Mouse (Mus musculus): ENCODE results near the gene Olfr1218. TPM values are rescaled to one million over a fixed set of nuclear protein-coding genes. Genes with fewer than 3 reads are reported as not detected.
"Not testable (repeated sequence)": the region's sequence is repeated elsewhere in the genome, so short reads cannot be mapped to it uniquely, and the experiment has no call there.

Olfr1218 gene
- not detected in 2 replicates for total RNA-seq (2017)

DNA sequence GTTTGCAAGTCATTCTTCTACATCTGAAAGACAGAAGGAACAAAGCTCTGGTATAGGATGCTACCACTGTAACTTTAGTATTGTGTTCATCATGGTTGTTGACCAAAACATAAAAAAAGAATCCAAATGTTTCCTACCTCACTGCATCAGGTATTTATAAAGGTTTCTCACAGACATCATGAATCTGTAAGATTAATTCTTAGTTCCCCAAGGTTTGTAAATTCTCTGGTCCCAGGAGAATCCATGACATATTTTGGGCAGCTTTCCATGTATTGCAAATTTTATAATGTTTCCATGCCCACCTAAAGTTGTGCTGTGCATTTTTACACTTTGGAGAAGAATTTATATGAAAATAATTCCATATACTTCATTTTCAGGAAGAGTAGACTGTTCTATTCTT lies at the start of gene Olfr1218:
Gene Olfr1218 (minus strand): TSS at position 101 of the 400 bp plus-strand sequence.
- no peak for ATAC-seq (ENCODE audit: extremely low read depth, insufficient number of reproducible peaks, low FRiP score, poor library complexity, severe bottlenecking)

DNA sequence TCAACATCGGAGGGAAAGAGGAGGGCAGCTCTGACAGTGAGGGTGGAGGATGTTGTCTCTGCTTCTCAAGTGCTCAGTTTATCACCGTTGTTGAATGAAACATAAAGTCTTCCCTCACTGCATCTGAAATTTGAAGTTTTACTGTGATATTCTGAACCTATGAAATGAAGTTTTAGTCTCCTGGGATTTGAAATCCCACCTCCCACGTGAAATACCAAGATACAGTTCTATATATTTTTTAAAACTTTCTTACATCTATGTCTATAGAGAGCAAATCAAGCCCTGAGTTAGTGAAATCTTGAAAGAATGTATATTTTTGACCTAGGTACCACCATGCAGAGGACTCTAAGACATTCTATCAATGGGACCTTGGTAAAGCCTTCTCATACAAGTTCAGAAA lies 45.7 kb upstream of the Olfr1218 start, which contains the start of gene Olfr1220:
Gene Olfr1220 (minus strand): TSS at position 101 of the 400 bp plus-strand sequence.
- ATAC-seq (ENCODE audit: extremely low read depth, insufficient number of reproducible peaks, low FRiP score, poor library complexity, severe bottlenecking), result no peak

DNA sequence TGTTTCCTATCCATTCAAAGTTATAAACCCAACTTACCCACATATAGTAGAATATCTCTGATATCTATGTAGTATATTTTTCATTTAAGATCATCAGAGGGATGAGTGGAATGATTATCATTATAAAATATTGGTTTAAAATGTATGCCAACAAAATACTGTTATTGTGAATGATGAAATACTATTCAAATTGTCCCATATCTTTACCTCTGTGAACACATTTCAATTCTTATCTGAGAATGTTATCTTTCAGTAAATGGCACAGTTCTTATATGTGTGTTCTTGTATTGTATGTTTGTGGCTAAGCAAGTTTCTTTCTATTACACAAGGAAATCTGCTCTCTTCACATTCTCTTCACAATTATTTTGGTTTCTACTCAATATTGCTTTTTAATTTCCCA lies 44.7 kb upstream of the Olfr1218 start:
- ATAC-seq (ENCODE audit: extremely low read depth, insufficient number of reproducible peaks, low FRiP score, poor library complexity, severe bottlenecking), result no peak

DNA sequence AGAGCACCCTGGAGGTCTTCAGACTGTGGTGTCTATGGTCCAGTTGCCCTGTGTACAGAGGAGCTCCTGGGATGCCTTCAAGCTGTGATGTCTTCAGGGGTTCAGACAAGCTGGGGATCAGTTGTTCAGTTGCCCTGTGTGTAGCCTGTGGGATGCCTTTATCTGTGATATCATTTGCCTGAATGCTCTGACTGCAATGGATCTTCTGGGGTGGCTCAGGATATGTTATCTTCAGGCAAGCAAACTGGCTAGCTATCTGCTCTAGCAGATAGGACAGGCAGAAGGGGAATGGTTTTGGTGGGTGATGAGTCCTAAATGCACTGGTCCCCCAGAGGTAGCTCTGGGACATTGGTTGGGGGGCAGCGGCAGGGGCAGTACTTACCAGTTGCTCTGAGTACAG lies 32.9 kb upstream of the Olfr1218 start:
- no peak for ATAC-seq (ENCODE audit: extremely low read depth, insufficient number of reproducible peaks, low FRiP score, poor library complexity, severe bottlenecking)

DNA sequence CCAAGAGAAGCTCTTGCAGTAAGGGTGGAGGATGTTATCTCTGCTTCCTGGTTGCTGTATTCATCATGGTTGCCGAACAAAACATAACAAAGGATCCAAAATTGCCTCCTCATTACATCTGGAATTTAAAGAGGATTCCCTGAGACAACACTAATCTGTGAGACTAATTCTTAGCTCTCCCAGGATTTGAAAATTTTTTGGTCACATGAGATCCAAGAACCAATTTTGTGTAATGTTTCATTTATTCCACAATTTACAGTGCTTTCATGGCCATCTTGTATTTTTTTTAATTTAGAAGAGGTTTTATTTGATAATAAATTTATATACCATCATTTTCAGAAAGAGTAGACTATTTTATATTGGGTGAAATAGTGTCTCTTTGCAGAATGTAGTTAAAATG lies 22.4 kb upstream of the Olfr1218 start, which contains the start of gene Olfr1219:
Gene Olfr1219 (minus strand): TSS at position 101 of the 400 bp plus-strand sequence.
- ATAC-seq (ENCODE audit: extremely low read depth, insufficient number of reproducible peaks, low FRiP score, poor library complexity, severe bottlenecking), result no peak

DNA sequence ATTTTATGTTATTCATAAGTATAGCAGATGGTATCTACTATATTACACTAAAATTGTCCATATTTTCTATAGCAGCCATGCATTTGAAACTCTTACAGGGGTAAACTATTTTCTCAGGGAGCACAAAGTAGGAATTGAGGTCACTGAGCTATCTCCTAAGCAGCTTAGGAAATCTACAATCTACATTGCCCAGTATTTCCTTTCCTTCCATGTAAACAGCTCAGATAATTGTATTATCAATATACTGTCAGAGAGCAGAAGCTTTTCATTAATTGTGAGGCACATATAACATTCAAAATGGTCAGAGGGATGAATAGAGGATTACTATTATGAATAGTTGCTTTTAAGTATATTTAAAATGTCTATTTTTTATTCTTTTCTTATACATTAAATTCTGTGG lies 20.5 kb upstream of the Olfr1218 start:
- ATAC-seq (ENCODE audit: extremely low read depth, insufficient number of reproducible peaks, low FRiP score, poor library complexity, severe bottlenecking), result no peak

DNA sequence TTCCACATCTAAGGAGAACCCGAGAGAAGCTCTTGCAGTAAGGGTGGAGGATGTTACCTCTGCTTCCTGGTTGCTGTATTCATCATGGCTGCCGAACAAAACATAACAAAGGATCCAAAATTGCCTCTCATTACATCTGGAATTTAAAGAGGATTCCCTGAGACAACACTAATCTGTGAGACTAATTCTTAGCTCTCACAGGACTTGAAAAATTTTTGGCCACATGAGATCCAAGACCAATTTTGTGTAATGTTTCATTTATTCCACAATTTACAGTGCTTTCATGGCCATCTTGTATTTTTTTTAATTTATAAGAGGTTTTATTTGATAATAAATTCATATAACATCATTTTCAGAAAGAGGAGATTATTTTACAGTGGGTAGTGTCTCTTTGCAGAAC lies 29.0 kb downstream of the Olfr1218 start, which contains the start of gene Olfr1217:
Gene Olfr1217 (minus strand): TSS at position 101 of the 400 bp plus-strand sequence.
- ATAC-seq (ENCODE audit: extremely low read depth, insufficient number of reproducible peaks, low FRiP score, poor library complexity, severe bottlenecking), result no peak

DNA sequence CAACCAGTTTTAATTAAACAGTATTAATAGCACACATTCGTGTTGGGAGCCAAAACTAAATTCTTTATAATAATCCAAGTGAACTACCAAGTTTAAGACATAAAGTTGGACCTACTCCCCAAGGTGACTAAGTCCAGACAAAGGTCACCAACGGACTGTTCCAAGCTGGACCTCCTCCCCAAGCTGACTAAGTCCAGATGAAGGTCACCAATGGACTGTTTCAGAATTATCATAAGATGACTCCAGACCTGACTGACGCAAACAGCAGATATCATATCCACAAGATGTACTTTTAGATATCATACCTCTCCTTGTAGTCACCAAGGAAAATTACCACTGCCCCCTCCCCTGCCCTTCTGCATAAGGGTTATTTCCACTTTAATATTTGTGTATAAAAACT lies 39.6 kb downstream of the Olfr1218 start:
- ATAC-seq (ENCODE audit: extremely low read depth, insufficient number of reproducible peaks, low FRiP score, poor library complexity, severe bottlenecking), result not testable (repeated sequence)

DNA sequence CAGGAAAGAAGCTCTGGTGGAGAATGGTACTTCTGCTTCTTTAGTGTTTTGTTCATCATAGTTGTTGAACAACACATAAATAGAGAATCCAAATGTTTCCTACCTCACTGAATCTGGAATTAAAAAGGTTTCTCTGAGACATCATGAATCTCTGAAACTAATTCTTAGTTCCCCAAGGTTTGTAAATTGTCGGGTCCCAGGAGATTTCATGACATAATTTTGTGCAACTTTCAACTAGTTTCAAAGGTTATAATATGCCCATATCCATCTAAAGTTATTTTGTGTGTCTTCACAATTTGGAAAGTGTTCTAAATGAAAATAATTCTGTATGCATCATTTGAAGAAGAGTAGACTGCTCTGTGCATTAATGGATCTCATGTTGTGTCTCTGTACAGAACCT lies 42.7 kb downstream of the Olfr1218 start, which contains the start of gene Olfr1216:
Gene Olfr1216 (minus strand): TSS at position 101 of the 400 bp plus-strand sequence.
- ATAC-seq (ENCODE audit: extremely low read depth, insufficient number of reproducible peaks, low FRiP score, poor library complexity, severe bottlenecking), result no peak

DNA sequence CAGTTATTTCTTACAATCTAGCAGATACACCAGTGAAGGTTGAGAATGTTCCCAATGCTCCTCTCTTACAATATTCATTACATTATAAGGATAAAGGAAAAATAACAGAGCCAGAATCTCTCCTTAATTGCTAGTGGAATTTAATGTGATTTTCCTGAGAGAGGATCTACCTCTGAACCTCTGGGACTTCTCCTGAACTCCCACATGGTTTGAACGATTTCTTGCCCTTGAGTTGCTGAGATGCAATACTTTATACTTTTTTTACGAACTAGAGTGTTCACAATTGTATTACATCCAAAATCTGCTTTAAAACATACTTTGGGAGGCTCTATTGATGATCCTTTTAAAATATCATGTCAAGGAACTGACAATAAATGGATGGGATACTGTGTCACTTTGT lies 54.1 kb downstream of the Olfr1218 start, which contains the start of gene Olfr1215:
Gene Olfr1215 (minus strand): TSS at position 101 of the 400 bp plus-strand sequence.
- ATAC-seq (ENCODE audit: extremely low read depth, insufficient number of reproducible peaks, low FRiP score, poor library complexity, severe bottlenecking), result no peak

Other genes with a start within 250 kb of the Olfr1218 start
- not detected in 2 replicates for gene Olfr1202, start 246.7 kb downstream of the Olfr1218 start, total RNA-seq (2017)
- not detected in 2 replicates for gene Olfr1205, start 231.4 kb downstream of the Olfr1218 start, total RNA-seq (2017)
- gene Olfr1204, start 211.9 kb downstream of the Olfr1218 start, total RNA-seq (2017), result not detected in 2 replicates
- gene Olfr1206, start 198.0 kb downstream of the Olfr1218 start, total RNA-seq (2017), result not detected in 2 replicates
- gene Olfr1208, start 158.9 kb downstream of the Olfr1218 start, total RNA-seq (2017), result 0.25 TPM in 1 of 2 replicates, not detected in the other
- gene Olfr1209, start 146.0 kb downstream of the Olfr1218 start, total RNA-seq (2017), result not detected in 2 replicates
- not detected in 2 replicates for gene Olfr1211, start 123.1 kb downstream of the Olfr1218 start, total RNA-seq (2017)
- gene Olfr1212, start 107.2 kb downstream of the Olfr1218 start, total RNA-seq (2017), result not detected in 2 replicates
- not detected in 2 replicates for gene Gm13762, start 80.9 kb downstream of the Olfr1218 start, total RNA-seq (2017)
- gene Olfr1214, start 68.5 kb downstream of the Olfr1218 start, total RNA-seq (2017), result not detected in 2 replicates
- gene Olfr1215, start 54.2 kb downstream of the Olfr1218 start, total RNA-seq (2017), result not detected in 2 replicates
- not detected in 2 replicates for gene Olfr1216, start 42.8 kb downstream of the Olfr1218 start, total RNA-seq (2017)
- gene Olfr1217, start 29.1 kb downstream of the Olfr1218 start, total RNA-seq (2017), result not detected in 2 replicates
- gene Olfr1219, start 22.3 kb upstream of the Olfr1218 start, total RNA-seq (2017), result not detected in 2 replicates
- gene Olfr1220, start 45.6 kb upstream of the Olfr1218 start, total RNA-seq (2017), result not detected in 2 replicates
- gene Olfr1221, start 56.1 kb upstream of the Olfr1218 start, total RNA-seq (2017), result not detected in 2 replicates
- 1.5 TPM in 1 of 2 replicates, not detected in the other for gene Olfr1222, start 71.9 kb upstream of the Olfr1218 start, total RNA-seq (2017)
- not detected in 2 replicates for gene Olfr1223, start 90.4 kb upstream of the Olfr1218 start, total RNA-seq (2017)
- gene Olfr1224-ps1, start 102.9 kb upstream of the Olfr1218 start, total RNA-seq (2017), result not detected in 2 replicates
- gene Olfr1225, start 113.5 kb upstream of the Olfr1218 start, total RNA-seq (2017), result not detected in 2 replicates
- not detected in 2 replicates for gene Olfr1226, start 138.9 kb upstream of the Olfr1218 start, total RNA-seq (2017)
- gene Olfr1228, start 192.9 kb upstream of the Olfr1218 start, total RNA-seq (2017), result not detected in 2 replicates
- gene Olfr1229, start 226.8 kb upstream of the Olfr1218 start, total RNA-seq (2017), result 0.12 TPM in 1 of 2 replicates, not detected in the other
- not detected in 2 replicates for gene Olfr1230, start 236.1 kb upstream of the Olfr1218 start, total RNA-seq (2017)
- gene Olfr1231, start 245.9 kb upstream of the Olfr1218 start, total RNA-seq (2017), result not detected in 2 replicates

All from neutrophil, adult 5-6 weeks (primary cell).